Mouse (Mus musculus) lung, postnatal 25 days (tissue): ENCODE results near the gene Ank.

Source experiments
- DNase-seq: peaks from one replicate; pipeline ENCODE4 v3.0.0; 2022; ENCODE audit warnings: low spot score

The Ank gene

DNA sequence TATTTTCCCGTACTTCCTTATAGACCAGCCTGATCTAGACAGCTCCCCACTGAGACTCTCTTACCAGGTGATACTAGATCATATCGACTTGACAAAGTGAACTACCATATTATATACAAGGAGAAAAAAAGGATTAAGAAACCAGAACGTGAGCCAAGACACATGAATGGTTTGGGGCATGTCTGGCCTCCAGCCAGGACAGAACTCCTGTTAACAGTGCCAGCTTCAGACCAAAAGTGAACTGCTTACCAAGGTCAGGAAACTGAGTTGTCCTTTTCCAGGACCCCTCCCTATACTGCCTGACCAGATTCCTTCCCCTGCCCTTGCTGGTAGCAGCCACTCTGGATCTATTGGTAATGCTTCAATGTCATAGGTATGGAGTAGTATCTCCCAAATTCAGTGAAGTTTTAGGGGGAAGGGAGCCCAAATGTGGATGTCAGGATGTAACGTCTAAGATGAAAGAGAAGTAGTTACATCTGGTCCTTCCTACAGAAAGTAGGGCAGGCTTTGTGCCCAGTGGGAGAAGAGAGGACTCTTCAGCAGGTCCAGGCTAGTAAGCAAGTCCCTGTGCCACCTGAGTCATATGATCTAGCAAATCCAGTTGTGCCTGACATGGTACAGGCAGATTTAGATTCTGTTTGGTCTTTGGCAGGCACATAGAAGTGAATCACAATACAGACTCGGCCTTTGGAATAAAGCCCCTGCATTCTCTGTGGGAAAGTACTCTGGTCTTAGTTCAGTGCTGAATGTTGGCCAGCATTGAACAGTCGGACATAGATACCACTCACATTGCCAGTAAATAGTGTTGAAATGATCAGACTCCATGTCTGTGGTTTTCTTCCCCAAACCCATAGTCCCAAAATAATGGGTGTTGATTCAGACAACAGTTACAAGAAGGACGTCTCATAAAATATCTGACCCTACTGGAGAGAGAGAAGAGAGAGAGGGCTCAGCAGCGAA is 167.7 kb downstream of the Ank start:
- DNase-seq = no peak

DNA sequence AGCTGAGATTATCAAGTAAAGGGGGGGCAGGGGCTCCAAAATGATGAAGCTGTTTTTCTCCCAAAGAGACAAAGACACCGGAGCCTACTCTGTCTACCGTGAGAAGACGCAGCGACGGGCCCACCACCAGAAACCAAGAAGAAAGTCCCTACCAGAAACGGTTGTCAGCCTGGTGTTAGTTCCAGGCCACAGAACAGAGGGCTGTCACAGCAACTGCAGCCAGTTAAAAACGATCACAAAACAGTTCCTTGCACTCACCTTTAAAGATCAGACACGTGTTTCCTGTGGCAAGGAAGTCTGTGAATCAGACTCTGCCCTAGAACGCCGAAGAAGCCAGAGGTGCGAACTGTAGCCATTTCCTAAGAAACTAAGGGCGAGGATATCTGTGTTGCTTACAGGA is 174.7 kb downstream of the Ank start:
- peak; percentile 24 for DNase-seq

DNA sequence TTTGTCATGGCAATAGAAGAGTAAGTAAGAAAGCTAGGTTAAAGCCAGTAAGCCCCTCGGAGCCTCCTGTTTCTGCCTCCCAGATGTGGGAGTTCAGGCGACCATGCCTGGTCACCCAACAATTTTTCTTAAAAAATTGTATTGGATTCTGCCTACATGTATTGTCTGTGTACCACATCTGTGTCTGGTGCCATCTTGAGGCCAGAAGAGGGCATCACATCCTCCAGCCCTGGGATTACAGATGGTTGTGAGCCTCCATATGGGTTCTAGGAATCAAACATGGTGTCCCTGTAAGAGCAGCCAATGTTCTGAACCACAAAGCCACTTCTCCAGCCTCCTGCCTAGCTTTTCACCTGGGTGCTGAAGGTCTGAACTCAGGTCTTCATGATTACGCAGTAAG is 176.4 kb downstream of the Ank start:
- DNase-seq = peak; percentile 51
